ENCODE assay signal across 8 mouse cellular contexts in genomic region chr12:102283483-102284266, GRCm38 (mm10). TPM values are rescaled to one million over a fixed set of nuclear protein-coding genes. Genes with fewer than 3 reads are reported as not detected.
DNase-seq lines count a peak whose midpoint lies in the region; ATAC-seq lines count a peak whose summit lies in the region.

No protein-coding gene starts in this region.

- H3K27me3 ChIP-seq in forebrain, embryonic 11.5 days (ENCODE audit: control insufficient read depth, insufficient read depth, low read length) = peaks cover 9% of the 10 kb centered on the region
- no peaks in the 10 kb centered on the region for H3K27me3 ChIP-seq in limb, embryonic 11.5 days (ENCODE audit: control insufficient read depth, insufficient read depth, low read length)
- peaks cover 4% of the 10 kb centered on the region; the same call in 1 of the 2 replicates for H3K27me3 ChIP-seq in midbrain, embryonic 16.5 days (ENCODE audit: control insufficient read depth, insufficient read depth, low read depth, low read length)

- WGBS in forebrain, embryonic 11.5 days = 11% methylated on average over 20 of the region's 24 CpGs
- 7% methylated on average over 23 of the region's 24 CpGs for WGBS in limb, embryonic 11.5 days
- WGBS in midbrain, embryonic 16.5 days = 9% methylated on average over 23 of the region's 24 CpGs

- H3K27ac ChIP-seq in forebrain, embryonic 11.5 days (ENCODE audit: low read depth, low read length) = no peak overlapping the region
- H3K27ac ChIP-seq in limb, embryonic 11.5 days (replicated peaks; ENCODE audit: low read depth, low read length) = 0 out of 2 replicates have a peak overlapping the region, but pooled peaks have one; percentile 4
- peak overlapping the region; percentile 2; the same call in 1 of the 2 replicates for H3K27ac ChIP-seq in midbrain, embryonic 16.5 days (ENCODE audit: low read length)

- peak; percentile 43 for DNase-seq in urinary bladder, postnatal 14 days (ENCODE audit: low spot score)
- no peak for DNase-seq in urinary bladder, adult 18-20 months (ENCODE audit: low spot score in 2 of 2)
- peak; percentile 61 for DNase-seq in forebrain, embryonic 11.5 days (ENCODE audit: low spot score)
- peak; percentile 83 for DNase-seq in heart, postnatal 4 days
- DNase-seq in limb, embryonic 11.5 days (ENCODE audit: low spot score) = peak; percentile 32
- no peak for DNase-seq in right cerebral cortex, postnatal 25 days

- peaks cover 4% of the 10 kb centered on the region; the same call in 1 of the 2 replicates for H3K4me1 ChIP-seq in forebrain, embryonic 11.5 days (replicated peaks; ENCODE audit: control insufficient read depth, insufficient read depth, low read length)
- H3K4me1 ChIP-seq in limb, embryonic 11.5 days (ENCODE audit: control insufficient read depth, insufficient read depth, low read length) = no peaks in the 10 kb centered on the region
- peaks cover 12% of the 10 kb centered on the region for H3K4me1 ChIP-seq in midbrain, embryonic 16.5 days (ENCODE audit: control insufficient read depth, insufficient read depth, low read length)

- H3K9me3 ChIP-seq in forebrain, embryonic 11.5 days (ENCODE audit: control insufficient read depth, low read length) = no peaks in the 10 kb centered on the region
- H3K9me3 ChIP-seq in limb, embryonic 11.5 days (ENCODE audit: control insufficient read depth, low read length) = no peaks in the 10 kb centered on the region
- no peaks in the 10 kb centered on the region for H3K9me3 ChIP-seq in midbrain, embryonic 16.5 days (replicated peaks; ENCODE audit: control insufficient read depth, low read length, poor library complexity, severe bottlenecking)

- peak overlapping the region; percentile 62 for H3K9ac ChIP-seq in forebrain, embryonic 11.5 days (ENCODE audit: low read length)
- H3K9ac ChIP-seq in limb, embryonic 11.5 days (ENCODE audit: low read length) = peak overlapping the region; percentile 63
- peak overlapping the region; percentile 70 for H3K9ac ChIP-seq in midbrain, embryonic 16.5 days (ENCODE audit: low read depth, low read length)

- peak overlapping the region; percentile 48 for H3K4me3 ChIP-seq in forebrain, embryonic 11.5 days (ENCODE audit: low read depth, low read length)
- H3K4me3 ChIP-seq in limb, embryonic 11.5 days (ENCODE audit: low read depth, low read length) = peak overlapping the region; percentile 49
- peak overlapping the region; percentile 59 for H3K4me3 ChIP-seq in midbrain, embryonic 16.5 days (ENCODE audit: low read depth, low read length)

- ATAC-seq in forebrain, embryonic 11.5 days (replicated peaks; ENCODE audit: low FRiP score) = peak; percentile 66
- 0 out of 2 replicates have a peak, but pooled peaks have one; percentile 29 for ATAC-seq in limb, embryonic 11.5 days (ENCODE audit: insufficient number of reproducible peaks, low FRiP score, low TSS enrichment, low read depth)
- ATAC-seq in midbrain, embryonic 16.5 days = peak; percentile 67; the same call in 1 of the 2 replicates
- ATAC-seq in erythroid progenitor cell, adult 5-6 weeks (replicated peaks; ENCODE audit: low FRiP score, poor library complexity, severe bottlenecking) = no peak

- no peaks in the 10 kb centered on the region for H3K36me3 ChIP-seq in forebrain, embryonic 11.5 days (ENCODE audit: control insufficient read depth, insufficient read depth, low read length)
- H3K36me3 ChIP-seq in limb, embryonic 11.5 days (ENCODE audit: control insufficient read depth, insufficient read depth, low read length) = no peaks in the 10 kb centered on the region
- H3K36me3 ChIP-seq in midbrain, embryonic 16.5 days (ENCODE audit: control insufficient read depth, insufficient read depth, low read length) = no peaks in the 10 kb centered on the region

- peak overlapping the region; percentile 96 for H3K4me2 ChIP-seq in forebrain, embryonic 11.5 days (ENCODE audit: low read depth, low read length, severe bottlenecking)
- peak overlapping the region; percentile 99 for H3K4me2 ChIP-seq in limb, embryonic 11.5 days (ENCODE audit: low read depth, severe bottlenecking)
- H3K4me2 ChIP-seq in midbrain, embryonic 16.5 days (ENCODE audit: low read length) = peak overlapping the region; percentile 97

RNA-seq across cellular contexts. Expression of gene Rin3, which starts 0.8 kb away (rescaled TPM):
- 4.1 and 6.1 TPM in 2 replicates for polyA plus RNA-seq in forebrain, embryonic 11.5 days (2014; fragmentation: Nextera tagmentation; extraction: Ambion mirVana)
- 10 to 100 TPM; 21.1 to 21.5 TPM for total RNA-seq in heart, postnatal 4 days (2021)
- 3.9 and 4.2 TPM in 2 replicates for polyA plus RNA-seq in limb, embryonic 11.5 days (2014; fragmentation: Nextera tagmentation; extraction: Ambion mirVana)
- 1.6 and 2.8 TPM in 2 replicates for polyA plus RNA-seq in midbrain, embryonic 16.5 days (2015; fragmentation: Nextera tagmentation; extraction: Ambion mirVana)
- 26.4 and 27.4 TPM in 2 replicates for total RNA-seq in erythroid progenitor cell, adult 5-6 weeks (2015; ENCODE audit: low replicate concordance)
- 5.4 and 12.9 TPM in 2 replicates for total RNA-seq in erythroid progenitor cell, adult 5-6 weeks (2017; ENCODE audit: low replicate concordance)

Comparison
In these comparisons a context has a peak if more than half of its experiments do, and no peak if none do; other contexts are left out.
1. DNase-seq: peak in urinary bladder, postnatal 14 days (single experiment), forebrain, embryonic 11.5 days (single experiment), heart, postnatal 4 days (single experiment) and limb, embryonic 11.5 days (single experiment); none in urinary bladder, adult 18-20 months (0 of 2) and right cerebral cortex, postnatal 25 days (single experiment).
2. Peak in every context shown above with its lines, with median percentiles within 50 percentile points of each other: H3K4me2 ChIP-seq, H3K4me3 ChIP-seq and H3K9ac ChIP-seq.